ENCODE assay signal across 8 mouse cellular contexts in the genomic region with DNA sequence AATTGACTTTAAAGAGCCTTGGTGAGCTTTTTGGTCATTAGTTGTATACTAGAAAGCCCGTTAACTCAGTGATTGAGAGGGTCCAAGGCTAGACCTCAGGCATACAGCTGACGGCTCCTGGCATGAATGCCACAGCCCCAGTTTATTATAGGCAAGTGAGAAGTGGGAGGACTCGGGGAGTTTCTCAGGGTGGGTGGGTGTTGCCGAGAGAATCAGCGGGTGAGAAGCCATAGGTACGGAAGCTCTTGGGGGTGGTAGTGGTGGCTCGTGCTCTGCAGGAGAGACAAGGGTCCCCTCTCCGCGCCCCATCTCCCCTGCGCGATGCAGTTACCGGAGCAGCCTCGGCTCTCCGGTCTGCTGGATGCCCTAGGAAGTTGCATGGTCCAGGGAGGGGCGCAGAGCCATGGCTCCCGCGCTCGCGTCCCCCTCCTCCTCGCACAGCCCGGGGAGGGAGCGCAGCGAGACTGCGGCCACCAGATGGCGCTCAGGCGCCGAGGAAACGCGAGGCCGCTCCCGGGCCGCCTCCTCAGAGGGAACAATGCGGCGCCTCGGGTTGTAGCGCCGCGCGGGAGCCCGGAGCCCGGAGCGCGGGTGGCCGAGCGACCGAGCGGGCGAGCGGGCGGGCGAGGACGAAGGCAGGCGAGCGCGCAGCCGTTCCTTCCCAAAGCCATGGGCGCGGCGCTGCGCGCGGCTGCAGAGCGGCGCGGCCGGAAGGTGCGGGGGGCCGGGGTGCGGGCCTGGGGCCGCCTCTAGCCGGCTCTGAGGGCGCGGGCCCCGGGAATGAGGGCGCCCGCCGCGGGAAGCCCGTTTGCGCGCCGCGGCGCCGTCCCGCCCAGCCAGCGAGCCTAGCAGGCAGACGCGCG. TPM values are rescaled to one million over a fixed set of nuclear protein-coding genes. Genes with fewer than 3 reads are reported as not detected.
DNase-seq lines count a peak whose midpoint lies in the region; ATAC-seq and TF ChIP-seq lines count a peak whose summit lies in the region.

A gene (plus strand): TSS at position 541 of the 863 bp plus-strand sequence.

- peak within 1 kb of the TSS; percentile 49 for H3K4me3 ChIP-seq in left cerebral cortex, adult 2 months

- intact Hi-C loops in gastrocnemius, postnatal 14 days (cut with DNase I; ENCODE audit: low total_unique reads), result loop anchor here (1.0 to 10.0 kb wide), 4 partner anchors 76 to 256 kb away; no protein-coding TSS in a partner anchor
- intact Hi-C loops in left cerebral cortex, adult 2 months (cut with DNase I), result loop anchor here (1.0 to 10.0 kb wide), 6 partner anchors 36 to 256 kb away; no protein-coding TSS in a partner anchor

- DNase-seq in adrenal gland, adult 18-20 months (ENCODE audit: low spot score in 2 of 2), result peak; percentile 91 to 93
- DNase-seq in embryo, embryonic 10 days (ENCODE audit: low spot score), result peak; percentile 89
- peak; percentile 81 for DNase-seq in gastrocnemius, postnatal 14 days
- peak; percentile 81 for DNase-seq in induced T-regulatory cell, adult 2 months (ENCODE audit: low read depth)
- peak; percentile 90 to 97 for DNase-seq in left cerebral cortex, adult 2 months (ENCODE audit: extremely low spot score in 1 of 2, low spot score in 2 of 2)
- peak; percentile 89 for DNase-seq in right cerebral cortex, adult 18-20 months
- peak; percentile 77 for DNase-seq in urinary bladder, adult 2 months (ENCODE audit: low spot score)

- peak within 1 kb of the TSS; percentile 75 for H3K27ac ChIP-seq in left cerebral cortex, adult 2 months

- TF ChIP-seq CTCF in left cerebral cortex, adult 2 months (IDR thresholded peaks at IDR 0.05), result peak; percentile 98

- peak; percentile 92 for ATAC-seq in megakaryocyte, adult 5-6 weeks (ENCODE audit: poor library complexity, severe bottlenecking)

RNA-seq across cellular contexts. Expression of the gene that starts here (rescaled TPM):
- total RNA-seq in adrenal gland, adult 18-20 months (2021), result under 1 TPM; 0.19 to 0.36 TPM
- total RNA-seq in gastrocnemius, postnatal 14 days (2021), result under 1 TPM; 0.08 to 0.47 TPM
- 10 to 100 TPM; 80.0 to 92.0 TPM for total RNA-seq in left cerebral cortex, adult 2 months (2021)
- not detected in 2 replicates for total RNA-seq in megakaryocyte, adult 5-6 weeks (2015)
- 0.22 TPM in 1 of 2 replicates, not detected in the other for total RNA-seq in megakaryocyte, adult 5-6 weeks (2017)
- 0.13 and 0.22 TPM in 2 replicates for polyA plus RNA-seq in urinary bladder, adult 2 months (2012; rRNA removed)

Comparison
In these comparisons a context has a peak if more than half of its experiments do, and no peak if none do; other contexts are left out.
1. Peak in every context shown above with its lines: DNase-seq, ATAC-seq, H3K4me3 ChIP-seq and H3K27ac ChIP-seq.
2. RNA of the gene that starts here (total RNA-seq): 80.0 to 92.0 TPM in left cerebral cortex, adult 2 months; 0.08 to 0.47 TPM in gastrocnemius, postnatal 14 days, 0.19 to 0.36 TPM in adrenal gland, adult 18-20 months and 0.22 TPM in megakaryocyte, adult 5-6 weeks; every median in the first group is over 10 times any median in the second.
3. Peak in DNase-seq in adrenal gland, adult 18-20 months; RNA of the gene not detected or under 1 TPM.
4. Peak in DNase-seq in gastrocnemius, postnatal 14 days; RNA of the gene not detected or under 1 TPM.
5. Peak in ATAC-seq in megakaryocyte, adult 5-6 weeks; RNA of the gene not detected or under 1 TPM.
6. Peak in DNase-seq in urinary bladder, adult 2 months; RNA of the gene not detected or under 1 TPM.